Mouse (Mus musculus) cerebellum, adult 9-10 months (tissue): ENCODE data around the gene Hnrnpa1.
A peak's percentile ranks its signal among the peaks of the same experiment; 100 is the strongest.

Experiments
- DNase-seq: peaks from one replicate; pipeline ENCODE4 v3.0.0; 2022

The Hnrnpa1 gene

DNA sequence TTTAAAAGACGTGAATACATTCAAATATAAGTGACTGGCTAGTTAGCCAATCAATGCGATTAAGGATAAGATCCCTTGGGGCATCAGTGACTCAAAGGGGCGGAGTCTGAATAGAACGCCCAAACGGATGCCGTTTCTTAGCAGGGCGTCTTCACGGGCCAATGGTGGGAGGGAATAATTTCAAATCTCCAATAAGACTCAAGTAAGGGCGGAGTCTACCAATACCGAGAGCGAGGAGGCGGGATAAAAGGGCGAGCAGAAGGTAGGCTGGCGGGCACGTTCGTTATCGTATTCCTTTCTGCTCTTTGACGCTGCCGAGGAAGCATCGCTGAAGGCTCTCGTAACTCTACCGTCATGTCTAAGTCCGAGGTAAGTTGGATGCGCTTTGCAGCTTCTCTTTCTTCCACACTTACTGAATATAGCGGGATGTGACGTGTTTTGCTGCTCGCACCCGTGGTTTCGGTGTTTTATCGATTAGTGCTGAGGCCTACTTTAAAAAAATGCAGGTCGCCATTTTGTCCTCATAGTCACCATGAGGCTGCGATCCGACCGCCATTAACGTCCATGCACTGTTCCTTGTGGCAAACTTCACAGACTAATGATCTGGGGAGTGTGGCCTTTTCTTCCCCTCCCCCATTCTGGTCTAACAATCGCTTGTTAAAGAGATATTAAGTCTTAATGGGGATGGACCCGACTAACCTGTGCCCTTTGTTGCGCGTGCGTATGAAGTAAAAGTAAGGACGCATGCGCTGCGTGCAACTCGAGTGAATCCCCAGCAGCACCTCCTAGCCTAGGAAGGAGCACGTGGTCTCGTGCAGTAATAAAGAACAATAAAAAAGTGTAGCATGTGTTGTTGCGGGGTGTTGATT is at the start of gene Hnrnpa1:
TSS of gene Hnrnpa1 (plus strand) at position 273 of the 869 bp plus-strand sequence.
- peak; percentile 99 for DNase-seq

DNA sequence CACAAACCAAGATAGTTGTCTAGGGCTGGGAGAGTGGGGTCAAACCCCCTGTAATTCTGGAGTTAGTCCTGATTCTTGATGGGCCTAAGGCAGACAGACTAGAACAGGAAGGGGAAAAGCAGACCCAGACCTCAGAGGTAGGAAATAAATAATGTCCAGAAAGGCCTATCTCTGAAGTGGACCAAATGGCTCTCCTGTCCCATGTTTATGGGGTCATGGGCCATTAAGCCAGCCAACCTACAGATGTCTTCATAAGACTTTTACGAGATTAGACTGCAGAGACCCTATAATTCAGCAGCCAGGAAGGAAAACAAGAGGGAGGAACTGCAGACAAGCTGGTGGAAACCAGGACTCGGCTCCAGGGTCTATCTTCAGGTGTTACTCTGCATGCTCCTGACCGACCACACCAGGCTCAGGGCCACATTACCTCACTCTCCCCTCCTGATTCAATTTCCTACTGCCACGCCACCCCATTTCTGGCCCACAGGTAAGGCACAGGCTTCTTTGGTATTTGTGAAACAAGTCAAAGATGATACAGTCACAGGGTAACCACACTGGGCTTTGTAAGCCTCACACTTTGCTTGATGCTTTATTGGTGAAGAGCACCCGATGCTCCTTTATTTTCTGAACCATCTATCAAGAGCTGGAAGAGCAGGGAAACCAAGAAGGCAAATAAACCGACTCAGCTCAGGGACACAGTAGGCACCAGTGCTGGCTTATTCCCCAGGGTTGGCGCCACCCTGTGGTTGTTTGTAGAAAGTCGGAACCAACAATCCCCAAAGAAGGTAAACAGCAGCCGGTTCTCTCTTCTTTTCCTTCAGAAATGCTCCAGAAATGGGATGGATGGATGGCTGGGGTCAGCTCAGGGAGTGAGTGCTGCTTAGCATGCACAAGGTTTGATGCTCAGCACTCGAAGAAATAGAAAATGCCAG is 49.4 kb upstream of the Hnrnpa1 start:
- no peak for DNase-seq

DNA sequence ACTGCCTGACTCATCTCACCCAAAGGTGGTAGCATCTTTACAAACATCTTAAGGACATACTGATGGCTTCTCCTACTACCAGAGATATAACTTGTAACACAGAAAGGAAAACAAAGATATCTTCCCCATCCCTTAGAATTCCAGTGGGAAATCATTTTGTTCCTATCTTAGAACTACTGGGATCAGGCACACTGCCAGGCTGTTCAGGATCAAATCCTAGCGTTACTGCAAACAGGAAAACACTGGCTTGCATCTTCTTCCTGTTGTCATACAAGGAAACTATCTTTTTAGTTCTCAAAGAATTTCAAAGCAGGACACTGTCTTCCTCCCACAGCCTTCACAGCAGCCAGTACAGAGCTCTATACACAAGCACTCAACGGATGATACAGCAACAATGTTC is 46.6 kb upstream of the Hnrnpa1 start:
- DNase-seq: no peak

DNA sequence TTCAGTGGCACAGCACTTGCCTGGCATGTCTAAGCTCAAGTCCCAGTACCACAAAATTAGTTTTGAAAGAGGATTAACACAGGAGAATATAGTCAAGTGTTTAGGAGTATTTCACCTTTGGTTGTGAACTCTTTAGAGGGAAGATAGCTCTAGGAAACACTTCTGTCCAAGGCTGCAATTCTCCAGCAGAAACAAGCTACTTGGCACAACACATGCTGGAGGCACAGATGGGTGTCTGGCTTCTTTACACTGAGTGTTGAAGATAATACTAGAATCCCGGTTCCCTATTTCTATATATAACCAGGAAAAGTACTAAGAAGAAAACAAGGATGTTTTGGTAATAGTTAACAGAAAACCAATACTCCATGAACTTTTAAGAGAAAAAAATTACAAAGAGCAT is 43.4 kb upstream of the Hnrnpa1 start:
- no peak for DNase-seq

DNA sequence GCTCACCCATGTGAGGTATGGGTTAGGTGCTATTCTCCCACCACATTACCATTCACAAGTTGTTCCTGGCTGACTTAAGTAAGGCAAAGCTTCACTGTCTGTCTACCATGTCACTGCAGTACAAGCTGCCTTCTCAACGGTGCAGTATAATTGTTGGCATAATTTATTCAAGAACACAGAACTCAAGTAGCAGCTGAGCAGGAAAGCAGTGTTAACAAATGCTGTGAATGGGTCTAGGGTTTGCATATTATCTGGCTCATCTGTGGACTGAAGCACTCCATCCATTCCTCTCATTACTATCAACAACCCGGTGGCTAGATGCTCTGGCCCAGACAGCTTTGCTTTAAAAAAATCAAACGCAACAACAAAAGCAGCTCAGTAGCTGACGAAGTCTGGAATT is 42.4 kb upstream of the Hnrnpa1 start:
- no peak for DNase-seq

DNA sequence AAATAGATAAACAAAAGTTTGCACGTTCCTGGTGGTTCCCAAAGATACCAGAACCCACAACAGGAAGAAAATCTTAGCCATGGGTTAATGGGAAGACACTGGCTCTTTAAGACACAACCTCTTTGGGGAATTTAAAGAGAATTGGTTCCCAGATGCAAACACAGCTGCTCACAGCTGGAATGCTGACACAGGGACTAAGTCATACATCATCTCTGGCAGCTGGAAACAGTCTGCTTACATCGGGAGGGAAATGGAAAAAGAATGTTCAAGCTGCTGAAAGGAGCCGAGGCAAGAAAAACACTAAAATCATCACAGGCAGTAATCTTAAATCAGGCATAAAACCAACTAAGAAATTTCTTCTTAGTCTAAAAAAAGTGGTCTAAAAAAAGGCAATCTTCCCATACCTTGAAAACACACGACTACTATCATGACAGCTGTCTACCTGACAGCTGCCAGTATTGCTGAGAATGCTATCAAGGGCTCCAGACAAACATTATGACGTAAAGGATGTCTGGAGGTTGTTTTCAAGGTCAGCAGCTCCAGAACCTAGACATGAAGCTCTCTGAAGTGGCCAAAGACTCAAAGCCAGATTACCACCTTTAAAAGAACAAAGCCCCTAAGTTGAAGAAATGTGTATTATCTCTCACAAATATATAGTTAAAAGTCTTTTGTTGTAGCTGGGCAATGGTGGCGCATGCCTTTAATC is 38.0 kb upstream of the Hnrnpa1 start:
- DNase-seq: no peak

GRCm38 (mm10) chr15:103205156-103205555 is 35.1 kb upstream of the Hnrnpa1 start:
- DNase-seq: no peak

DNA sequence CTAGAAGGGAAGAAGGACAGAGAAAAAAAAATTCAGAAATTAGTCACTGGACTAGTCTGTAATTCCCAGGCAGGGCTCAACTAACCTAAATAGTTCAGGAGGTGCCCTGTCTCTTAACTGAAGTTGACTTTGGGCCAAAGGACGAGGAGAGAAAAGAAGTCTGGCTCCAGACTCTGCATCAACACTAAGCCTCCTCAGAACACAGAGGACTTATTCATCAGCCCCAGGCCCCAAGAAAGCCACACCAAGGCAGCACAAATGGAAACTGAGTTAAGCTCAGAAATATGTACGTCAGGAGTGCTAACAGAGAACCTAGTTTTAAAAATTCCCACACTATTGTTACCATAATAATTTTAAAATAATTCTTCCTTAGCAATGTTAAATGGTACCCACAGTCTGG is 26.1 kb upstream of the Hnrnpa1 start:
- DNase-seq: no peak

- peak; percentile 25 for DNase-seq
Measured at GRCm38 (mm10) chr15:103214971-103215907, 25.0 kb upstream of the Hnrnpa1 start.

DNA sequence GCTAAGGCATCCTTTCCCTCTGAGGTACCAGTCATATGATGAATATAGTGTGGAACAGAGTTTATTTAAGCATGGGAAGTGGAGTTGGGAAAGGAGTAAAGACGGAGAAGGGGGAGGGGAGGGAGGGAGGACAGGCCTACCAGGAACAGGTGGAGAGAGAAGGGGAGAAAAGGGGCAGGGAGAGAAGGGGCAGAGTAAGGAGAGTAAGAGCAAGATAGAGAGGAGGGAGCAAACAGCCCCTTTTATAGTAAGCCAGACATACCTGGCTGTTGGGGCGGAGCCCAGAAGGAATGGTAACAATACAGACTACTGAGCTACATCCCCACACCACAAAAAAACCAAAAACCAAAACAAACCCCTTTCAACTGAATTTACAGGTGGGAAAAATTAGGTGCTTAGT is 24.2 kb upstream of the Hnrnpa1 start:
- no peak for DNase-seq

DNA sequence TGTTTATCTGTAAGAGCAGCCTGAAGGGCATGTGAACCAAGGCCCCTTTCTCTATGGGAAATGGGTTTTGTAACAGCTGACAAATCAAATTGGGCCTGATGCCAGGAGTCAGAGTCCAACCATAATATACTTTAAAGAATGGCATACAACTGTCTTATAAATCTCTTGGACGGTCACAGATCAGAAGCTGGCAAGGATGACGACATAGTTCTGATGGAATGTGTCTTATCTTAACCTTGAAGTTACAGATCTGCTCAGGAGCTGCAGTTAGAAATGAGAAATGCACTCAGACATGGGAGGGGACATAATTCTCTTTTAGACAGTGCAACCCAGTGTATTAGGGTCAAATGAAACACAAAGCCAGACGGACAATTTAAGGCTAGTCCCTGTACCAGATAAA is 19.4 kb upstream of the Hnrnpa1 start:
- DNase-seq: no peak

DNA sequence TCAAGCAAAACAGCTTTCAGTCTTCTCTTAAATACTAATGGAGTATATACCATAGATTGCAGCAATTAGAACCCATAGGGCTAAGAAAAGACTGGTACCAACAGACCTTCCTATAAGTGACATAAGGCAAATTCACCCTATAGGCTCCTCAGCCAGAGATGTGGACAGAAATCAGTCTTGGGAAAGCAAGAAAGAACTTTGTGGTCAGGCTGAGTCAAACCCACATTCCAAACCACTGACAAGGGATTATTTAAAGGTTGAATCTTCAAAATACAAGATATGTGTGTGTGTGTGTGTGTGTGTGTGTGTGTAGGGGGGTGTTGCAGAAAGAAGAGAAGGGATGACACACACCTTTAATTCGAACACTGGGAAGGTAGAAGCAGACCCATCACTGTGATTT is 18.8 kb upstream of the Hnrnpa1 start:
- no peak for DNase-seq

GRCm38 (mm10) chr15:103224161-103224560 is 16.1 kb upstream of the Hnrnpa1 start:
- DNase-seq: no peak

DNA sequence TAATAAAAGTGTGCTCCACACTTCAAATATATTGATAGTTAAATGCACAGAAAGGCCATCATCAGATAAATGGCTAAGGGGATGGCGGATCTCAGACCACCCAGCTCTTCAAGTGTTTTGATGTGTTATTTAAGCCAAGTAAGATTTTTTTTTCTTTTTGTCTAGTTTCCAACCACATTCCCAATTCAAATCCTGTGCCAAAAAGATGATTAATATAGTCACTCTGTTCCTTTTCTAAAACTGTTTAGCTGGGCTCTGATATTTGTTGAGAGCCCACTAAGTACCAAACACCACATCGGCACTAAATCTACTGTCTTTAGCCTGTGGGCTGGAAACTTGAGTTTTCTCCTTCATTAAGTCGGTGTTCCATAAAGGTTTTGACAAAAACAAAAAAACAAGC is 13.2 kb upstream of the Hnrnpa1 start:
- no peak for DNase-seq

DNA sequence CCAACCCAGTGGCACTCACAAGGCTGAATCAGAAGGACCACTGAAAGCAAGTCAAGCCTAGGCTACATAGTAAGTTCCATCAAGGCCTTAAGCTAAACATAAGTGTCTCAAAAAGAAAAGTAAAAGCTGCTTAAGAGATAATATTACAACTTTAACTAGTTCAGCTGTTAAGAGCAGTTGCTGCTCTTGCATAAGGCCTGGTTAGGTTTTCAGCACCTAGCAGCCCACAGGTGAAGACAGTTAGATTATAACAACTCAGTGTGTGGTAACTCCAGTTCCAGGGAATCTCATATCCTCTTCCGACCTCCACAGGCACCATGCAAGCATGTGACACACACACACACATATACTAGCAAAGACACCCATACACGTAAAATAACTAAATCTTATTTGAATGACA is 12.7 kb upstream of the Hnrnpa1 start:
- no peak for DNase-seq

DNA sequence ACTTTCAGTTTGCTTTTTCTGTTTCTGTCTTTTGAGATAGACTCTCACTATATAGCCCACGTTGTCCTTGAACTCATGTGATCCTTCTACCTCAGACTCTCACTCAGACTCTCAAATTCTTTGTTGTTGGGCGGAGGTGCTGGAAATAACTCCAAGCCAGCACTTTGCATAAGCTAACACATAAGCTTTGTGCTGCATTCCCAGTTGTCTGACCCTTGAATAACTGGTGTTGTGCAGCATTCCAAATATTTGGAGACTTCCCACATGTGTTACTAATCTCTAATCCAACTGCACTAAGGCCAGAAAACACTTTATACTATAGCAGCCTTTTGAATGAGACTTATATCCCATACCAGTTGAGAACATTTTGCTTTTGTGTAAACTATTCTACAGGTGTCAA is 11.3 kb upstream of the Hnrnpa1 start:
- no peak for DNase-seq

- no peak for DNase-seq
Measured at GRCm38 (mm10) chr15:103233119-103233518, 7.1 kb upstream of the Hnrnpa1 start.

GRCm38 (mm10) chr15:103237295-103237694 is 2.9 kb upstream of the Hnrnpa1 start:
- no peak for DNase-seq

GRCm38 (mm10) chr15:103239130-103239684 is 1.0 kb upstream of the Hnrnpa1 start:
- DNase-seq: peak; percentile 98

DNA sequence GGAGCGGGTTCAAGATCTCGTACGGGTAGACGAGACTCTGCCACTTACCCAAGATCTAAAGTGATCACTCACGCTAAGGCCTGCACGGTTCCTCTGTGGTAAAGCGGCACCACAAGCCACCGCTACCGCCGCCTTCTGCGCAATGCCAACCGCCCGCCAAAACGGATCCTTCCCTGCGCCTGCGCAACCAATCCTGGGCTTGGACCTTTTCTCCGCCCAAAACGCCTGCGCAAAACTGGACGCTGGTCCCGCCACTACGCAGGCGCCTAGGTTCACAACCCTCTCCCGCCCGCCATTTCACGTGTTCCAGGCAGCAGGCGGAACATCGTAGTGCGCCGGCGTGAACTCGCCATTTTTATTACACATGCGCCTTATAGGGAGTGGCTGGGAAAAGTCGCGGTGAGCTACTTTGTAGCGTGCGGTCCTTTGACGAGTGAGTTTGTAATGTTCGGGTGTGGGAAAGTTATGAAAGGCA is 510 bp upstream of the Hnrnpa1 start, which contains the start of gene Cbx5:
TSS of gene Cbx5 (minus strand) at position 132 of the 475 bp plus-strand sequence.
- DNase-seq: peak; percentile 99
